Mouse (Mus musculus): ENCODE data around the gene Spaca9.

The Spaca9 gene

DNA sequence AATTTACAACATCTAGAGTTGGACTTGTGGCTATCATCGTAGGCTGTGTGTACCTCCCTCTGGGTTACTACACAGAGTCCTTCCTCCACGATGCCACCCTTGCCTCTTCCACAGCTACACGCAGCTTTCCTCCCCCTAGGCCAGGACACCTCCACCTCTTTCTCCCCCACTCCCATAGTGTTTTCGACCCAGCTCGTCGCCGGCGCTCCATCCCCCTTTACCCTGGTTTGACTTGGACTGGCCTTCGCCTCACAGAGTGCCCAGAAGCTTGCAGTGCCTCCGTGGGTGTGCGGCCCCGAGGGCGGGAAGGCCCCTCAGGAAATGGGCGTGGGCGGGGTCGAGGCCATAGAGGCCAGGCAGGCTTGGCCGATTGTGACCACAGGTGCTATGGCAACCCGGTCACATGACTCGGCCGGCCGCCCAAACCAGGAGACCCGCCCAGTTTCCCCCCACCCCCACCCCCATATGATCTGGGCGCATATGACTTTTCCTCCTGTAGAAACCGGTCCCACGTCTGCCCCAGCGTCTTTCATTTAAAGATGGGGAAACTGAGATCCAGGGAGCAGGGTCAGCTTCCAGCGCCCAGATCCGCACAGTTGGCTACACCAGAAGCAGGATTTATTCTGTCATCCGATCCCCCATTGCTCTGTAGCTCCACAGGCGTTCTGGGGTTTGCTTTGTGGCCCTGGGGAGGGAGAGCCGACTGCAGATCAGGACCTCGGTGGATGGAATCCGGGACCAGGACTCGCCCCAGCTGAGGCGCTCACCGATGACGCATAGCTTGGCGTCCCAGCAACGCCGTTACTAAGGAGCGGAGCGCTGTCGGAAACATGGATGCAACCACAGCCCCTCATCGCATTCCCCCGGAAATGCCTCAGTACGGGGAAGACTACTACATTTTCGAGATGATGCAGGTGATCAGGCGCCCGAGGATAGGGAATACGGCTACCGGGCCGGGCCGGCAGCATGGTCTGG lies at the start of gene Spaca9, which contains the start of gene Ak8:
TSS of gene Spaca9 (minus strand) at position 367 of the 975 bp plus-strand sequence.
TSS of gene Ak8 (plus strand) at position 804 of the 975 bp plus-strand sequence.
- peak; percentile 44 for DNase-seq (ENCODE audit: low read depth)

DNA sequence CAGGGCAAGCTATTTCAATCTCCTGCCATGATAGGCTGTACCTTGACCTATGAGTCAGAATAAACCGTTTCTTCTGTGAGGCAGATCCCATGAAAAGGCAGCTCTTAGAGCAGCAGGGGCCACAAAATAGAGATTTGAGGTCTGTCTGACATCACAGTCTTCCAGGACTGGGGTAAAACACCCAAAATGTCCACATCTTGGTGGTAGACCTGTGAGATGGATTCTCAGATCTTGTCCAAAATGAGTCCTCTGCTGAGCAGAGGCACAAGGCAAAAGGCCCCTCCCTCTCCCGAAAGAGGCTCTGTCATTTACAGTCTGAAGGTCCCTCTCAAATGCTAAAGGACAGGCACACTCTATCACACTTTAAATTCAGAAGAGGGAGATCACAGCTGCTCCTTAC lies 48.2 kb upstream of the Spaca9 start:
- no peak for DNase-seq (ENCODE audit: low read depth)

DNA sequence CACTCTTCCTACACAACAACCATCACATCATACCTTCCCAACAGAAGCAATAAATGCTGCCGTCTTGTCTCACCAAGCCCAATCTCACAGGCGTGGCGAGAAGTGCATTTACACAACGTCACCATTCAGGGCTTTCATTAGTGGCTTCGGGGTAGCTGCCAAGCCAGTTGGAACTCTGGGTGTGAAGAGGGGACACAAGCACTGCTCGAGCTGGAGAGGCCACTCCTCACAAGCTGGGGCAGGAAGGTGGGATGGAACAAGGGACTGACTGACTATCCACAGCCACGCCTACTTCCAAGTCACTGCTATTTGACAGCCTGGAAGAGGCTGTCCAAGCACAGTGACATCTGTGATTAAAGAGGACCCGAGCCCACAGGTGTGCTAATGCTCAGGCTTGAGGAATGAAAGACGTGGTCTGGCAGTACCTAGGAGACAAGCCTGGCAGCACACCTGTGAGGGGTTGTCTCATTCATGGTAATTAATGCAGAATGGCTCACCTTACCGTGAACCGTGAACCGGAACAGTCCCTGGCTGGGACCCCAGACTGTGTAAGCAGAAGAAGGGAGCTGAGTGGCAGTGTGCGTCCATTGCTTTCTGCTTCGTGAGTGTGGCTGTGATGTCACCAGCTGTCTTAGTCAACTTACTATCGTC lies 47.3 kb upstream of the Spaca9 start:
- no peak for DNase-seq (ENCODE audit: low read depth)

DNA sequence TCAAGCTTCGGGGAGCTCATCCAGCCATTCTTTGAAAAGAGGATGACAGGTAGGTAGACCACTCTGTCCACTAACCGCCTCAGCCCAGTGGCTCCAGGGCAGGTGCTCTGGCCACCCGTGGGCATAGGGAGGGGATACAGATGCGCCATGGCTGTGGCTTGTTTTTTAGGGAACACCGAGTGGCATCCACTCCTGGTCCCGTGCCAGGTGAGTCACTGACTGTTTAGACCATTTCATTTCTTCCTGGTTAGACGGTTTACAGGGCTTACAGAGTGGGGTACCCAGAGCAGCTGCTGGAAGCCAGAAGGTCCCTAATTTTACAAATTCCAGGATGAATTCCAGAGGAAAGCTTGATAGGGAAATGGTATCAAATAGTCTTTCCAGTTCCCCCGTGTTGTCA lies 43.2 kb upstream of the Spaca9 start:
- DNase-seq (ENCODE audit: low read depth), result no peak

DNA sequence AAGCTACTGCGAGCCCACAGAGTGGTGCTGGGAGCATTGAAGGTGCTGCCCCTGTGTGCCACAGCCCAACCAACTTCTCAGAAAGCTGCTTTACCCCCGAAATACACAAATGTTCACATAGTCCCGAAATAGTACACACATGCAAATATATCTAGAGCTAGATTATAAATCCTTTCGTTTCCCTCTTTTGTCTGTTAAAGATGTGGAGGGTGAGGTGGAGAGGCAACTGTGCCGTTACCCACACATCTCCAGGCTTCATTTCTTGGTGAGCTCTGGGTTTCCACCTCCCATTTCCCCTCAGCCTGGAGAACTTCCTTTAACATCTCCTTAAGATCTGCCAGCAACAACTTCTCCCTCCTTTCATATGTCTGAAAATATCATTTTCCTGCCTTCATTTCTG lies 40.6 kb upstream of the Spaca9 start:
- no peak for DNase-seq (ENCODE audit: low read depth)

- DNase-seq (ENCODE audit: low read depth), result no peak
Measured at GRCm38 (mm10) chr2:28737112-28737511, 37.6 kb upstream of the Spaca9 start.

GRCm38 (mm10) chr2:28730676-28731075 lies 31.1 kb upstream of the Spaca9 start:
- DNase-seq (ENCODE audit: low read depth), result no peak

GRCm38 (mm10) chr2:28727786-28728404 lies 28.4 kb upstream of the Spaca9 start:
- DNase-seq (ENCODE audit: low read depth), result no peak

DNA sequence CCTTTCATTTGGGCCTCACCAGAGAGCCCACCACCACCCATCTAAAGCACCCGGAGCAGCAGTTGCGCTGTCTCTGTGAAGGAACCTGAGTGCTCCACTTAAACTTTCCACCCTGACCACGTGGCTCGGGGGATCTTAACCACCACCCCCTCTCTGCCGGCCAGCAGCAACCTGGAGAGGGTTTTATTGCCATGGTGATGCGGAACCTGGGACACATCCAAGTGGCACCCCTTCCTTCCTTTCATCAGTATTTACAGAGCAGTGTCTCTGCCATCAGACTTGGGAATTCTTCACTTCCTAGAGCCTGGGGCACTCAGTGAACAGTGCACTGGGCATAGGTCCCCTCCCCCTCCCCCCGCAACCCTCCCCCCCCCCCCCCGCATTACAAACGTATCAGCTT lies 24.4 kb upstream of the Spaca9 start:
- no peak for DNase-seq (ENCODE audit: low read depth)

DNA sequence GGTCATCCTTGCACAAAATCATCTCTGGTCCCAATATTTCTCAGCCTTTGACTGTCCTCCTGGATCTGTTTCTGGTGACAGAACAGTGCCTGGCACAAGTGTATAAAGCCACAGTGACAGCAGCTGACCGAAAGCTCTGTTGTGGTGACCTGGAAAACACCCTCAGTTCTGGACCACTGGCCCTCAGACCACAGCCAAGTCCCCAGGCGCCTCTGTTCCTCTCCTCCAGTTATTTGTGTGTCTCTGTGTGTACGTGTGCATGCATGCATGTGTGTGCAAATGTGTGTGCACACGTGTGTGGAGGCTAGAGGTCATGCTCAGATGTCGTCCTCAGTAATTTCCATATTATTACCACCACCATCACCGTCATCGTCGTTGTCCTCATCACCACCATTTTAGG lies 22.9 kb upstream of the Spaca9 start:
- DNase-seq (ENCODE audit: low read depth), result no peak

- no peak for DNase-seq (ENCODE audit: low read depth)
Measured at GRCm38 (mm10) chr2:28713036-28713435, 13.5 kb upstream of the Spaca9 start.

DNA sequence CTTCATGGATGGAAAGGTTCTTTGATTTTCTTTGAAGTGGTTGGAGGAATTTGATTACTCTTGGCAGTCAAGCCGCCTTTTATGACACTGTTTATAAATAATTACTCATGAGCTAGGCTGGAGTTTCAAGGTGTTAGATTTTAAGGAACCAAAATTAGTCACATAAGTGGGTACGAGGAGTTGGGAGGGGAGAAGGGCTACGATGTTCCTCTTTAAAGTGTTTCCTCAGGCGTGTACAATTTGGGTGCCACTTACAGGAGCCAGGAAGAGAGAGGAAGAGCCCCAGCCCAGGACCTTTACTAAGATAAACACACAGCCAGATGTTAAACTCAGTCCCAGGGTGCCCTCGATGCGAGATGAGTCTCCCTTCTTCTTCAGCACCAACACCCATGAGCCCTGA lies 7.3 kb upstream of the Spaca9 start:
- DNase-seq (ENCODE audit: low read depth), result no peak

DNA sequence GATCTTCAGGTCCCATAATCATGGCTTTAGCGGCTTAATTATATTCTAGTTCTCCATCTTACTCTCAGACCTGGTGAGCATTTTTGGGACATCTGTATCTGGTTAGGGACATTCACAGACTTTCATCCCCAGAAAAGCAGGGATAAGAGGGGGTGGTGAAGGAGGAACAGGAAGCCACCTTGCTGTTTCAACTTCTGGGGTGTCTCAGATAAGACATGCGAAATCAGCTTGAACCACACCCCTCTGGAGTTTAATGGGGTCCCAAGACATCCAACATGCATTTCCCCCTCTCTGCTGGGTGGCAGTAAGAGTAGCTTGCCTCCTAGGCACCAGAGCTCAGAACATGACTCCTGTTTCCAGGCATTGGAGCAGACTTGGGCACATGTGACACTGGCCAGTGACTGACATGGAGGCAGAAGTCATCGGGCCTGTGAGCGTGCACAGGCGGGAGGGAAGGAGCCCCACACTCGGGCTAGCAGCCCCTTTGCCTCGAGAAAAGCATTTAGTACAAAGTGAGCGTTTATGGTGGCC lies 6.6 kb upstream of the Spaca9 start:
- DNase-seq (ENCODE audit: low read depth), result no peak

GRCm38 (mm10) chr2:28701646-28702262 lies 2.2 kb upstream of the Spaca9 start:
- peak; percentile 73 for DNase-seq (ENCODE audit: low read depth)

- DNase-seq (ENCODE audit: low read depth), result no peak
Measured at GRCm38 (mm10) chr2:28698566-28698965, 961 bp downstream of the Spaca9 start.

GRCm38 (mm10) chr2:28692692-28693091 lies 6.8 kb downstream of the Spaca9 start:
- DNase-seq (ENCODE audit: low read depth), result no peak

DNA sequence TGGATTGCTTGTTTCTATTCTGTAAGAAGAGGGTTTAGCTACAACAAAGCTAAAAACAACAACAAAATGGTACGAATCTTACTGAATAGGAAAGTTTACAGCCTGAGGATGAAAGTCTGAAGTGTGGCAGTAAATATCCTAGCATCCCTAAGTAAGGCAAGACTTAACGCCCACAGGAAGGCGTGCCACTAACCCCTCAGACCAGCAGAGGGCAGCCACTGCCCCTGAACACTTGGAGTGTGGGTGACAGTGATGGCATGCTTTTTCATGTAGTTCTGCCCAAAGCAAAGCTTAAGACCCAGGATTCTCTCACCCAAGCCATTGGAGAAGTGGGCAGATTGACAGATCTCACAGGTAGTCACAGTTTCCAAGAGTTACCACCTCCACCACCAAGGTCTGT lies 11.1 kb downstream of the Spaca9 start:
- DNase-seq (ENCODE audit: low read depth), result peak; percentile 40

DNA sequence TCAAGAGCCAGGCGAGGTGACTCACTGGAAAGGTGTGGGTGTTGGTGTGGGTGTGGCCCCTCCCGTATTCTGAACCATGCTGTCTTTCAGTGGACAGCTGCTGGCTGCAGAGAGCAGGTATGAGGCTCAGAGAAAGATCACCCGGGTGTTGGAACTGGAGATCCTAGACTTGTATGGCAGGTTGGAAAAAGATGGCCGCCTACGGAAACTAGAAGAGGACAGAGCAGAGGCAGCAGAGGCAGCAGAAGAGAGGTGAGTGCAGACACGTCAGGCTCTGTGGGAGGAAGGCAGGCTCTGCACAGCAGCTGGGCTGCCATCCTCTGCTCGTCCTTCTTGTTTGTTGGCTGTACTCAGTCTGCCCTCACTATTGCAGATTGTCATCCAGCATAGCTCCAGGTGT lies 13.6 kb downstream of the Spaca9 start:
- DNase-seq (ENCODE audit: low read depth), result no peak

GRCm38 (mm10) chr2:28681718-28682117 lies 17.8 kb downstream of the Spaca9 start:
- no peak for DNase-seq (ENCODE audit: low read depth)

- no peak for DNase-seq (ENCODE audit: low read depth)
Measured at GRCm38 (mm10) chr2:28680710-28681109, 18.8 kb downstream of the Spaca9 start.

- no peak for DNase-seq (ENCODE audit: low read depth)
Measured at GRCm38 (mm10) chr2:28676005-28676404, 23.5 kb downstream of the Spaca9 start.

DNA sequence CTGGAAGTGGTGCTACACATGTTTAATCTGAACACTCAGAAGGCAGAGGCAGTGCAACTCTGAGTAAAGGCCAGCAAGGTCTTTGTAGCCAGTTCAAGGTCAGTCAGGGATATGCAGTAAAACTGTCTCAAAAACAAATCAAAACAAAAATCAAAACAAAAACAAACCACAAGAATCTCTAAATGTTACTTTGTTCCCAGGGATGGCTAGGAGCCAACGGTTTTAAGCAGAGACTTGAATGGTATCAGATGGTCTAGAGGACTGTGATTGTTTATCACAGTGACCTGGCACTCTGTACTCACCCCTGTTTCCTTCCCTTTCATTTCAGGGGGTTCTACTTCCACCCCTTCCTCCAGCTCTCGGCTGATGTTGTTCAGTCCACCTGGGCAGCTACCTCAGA lies 28.1 kb downstream of the Spaca9 start:
- no peak for DNase-seq (ENCODE audit: low read depth)
